Mouse (Mus musculus): ENCODE data around the gene Kif26a. TPM values are rescaled to one million over a fixed set of nuclear protein-coding genes. Genes with fewer than 3 reads are reported as not detected.

Gene Kif26a
- polyA plus RNA-seq (2012; rRNA removed) (0.26 TPM in 2 replicates), polyA plus RNA-seq (2014; fragmentation: Nextera tagmentation; extraction: Ambion mirVana) (0.03 and 0.08 TPM in 2 replicates)

DNA sequence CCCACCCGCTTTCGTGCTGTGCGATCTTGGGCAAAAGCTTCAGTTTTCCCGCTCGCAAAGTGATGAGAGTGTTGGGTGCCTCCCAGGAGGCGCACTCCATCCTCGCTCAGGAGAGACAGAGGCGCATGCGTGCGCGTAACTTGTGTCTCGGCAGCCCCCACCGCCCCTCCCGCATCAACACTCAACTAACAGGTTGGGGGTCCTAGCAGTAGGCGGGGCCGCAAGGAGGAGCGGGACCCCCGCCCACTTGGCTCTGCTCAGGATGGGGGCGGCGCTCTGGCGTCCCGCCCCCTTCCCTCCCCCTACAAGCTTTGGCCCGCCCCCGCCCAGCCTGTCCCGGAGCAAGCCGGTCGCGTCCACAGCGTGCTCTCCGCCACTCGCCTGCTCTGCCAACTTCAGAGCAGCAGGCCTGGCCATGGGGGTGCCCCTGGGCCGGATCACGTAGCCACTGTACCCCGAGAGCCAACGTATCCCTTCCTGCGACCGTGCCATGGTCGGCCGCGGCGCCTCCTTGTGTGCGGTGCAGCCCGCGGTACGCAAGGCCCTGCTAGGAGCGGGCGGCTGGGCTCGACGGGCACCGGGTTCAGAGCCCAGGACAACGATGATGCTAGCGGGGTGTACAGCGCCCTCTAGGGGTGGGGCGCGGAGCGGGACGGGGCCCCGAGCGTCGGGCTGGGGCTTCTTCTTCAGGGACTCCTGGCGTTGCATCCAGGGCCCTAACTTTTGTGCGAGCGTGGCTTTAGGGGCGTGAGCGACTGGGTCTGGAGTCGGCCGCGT, at the start of gene Kif26a:
Kif26a (plus strand) TSS at position 334 of the 777 bp plus-strand sequence.
- Histone ChIP-seq H3K27ac (no peak within 1 kb of the TSS), H3K4me3 (ENCODE audit: insufficient read depth in 1 of 2, low read depth in 2 of 2, low read length in 2 of 2) (peak within 1 kb of the TSS; percentile 12 to 37), H3K36me3 (replicated peaks; ENCODE audit: control insufficient read depth, insufficient read depth, low read depth) (no peaks in the 10 kb centered on the region), H3K27me3 (ENCODE audit: control insufficient read depth, insufficient read depth, low read length) (peaks cover 62% of the 10 kb centered on the region), H3K9me3 (ENCODE audit: control insufficient read depth, low read length) (no peaks in the 10 kb centered on the region), H3K4me2 (ENCODE audit: low read depth) (peak within 1 kb of the TSS; percentile 46), H3K9ac (replicated peaks) (no peak within 1 kb of the TSS), H3K4me1 (replicated peaks; ENCODE audit: control insufficient read depth in 2 of 2, insufficient read depth in 2 of 2, low read length in 1 of 2) (no peaks in the 10 kb centered on the region)
- under 1% methylated on average over 67 of the region's 68 CpGs for WGBS (ENCODE audit: insufficient replicate concordance)
- DNase-seq (ENCODE audit: low read depth in 3 of 3, low spot score in 3 of 3) (no peak), ATAC-seq (ENCODE audit: insufficient read depth) (peak; percentile 48; the same call in 1 of the 2 replicates)
- TF ChIP-seq EP300 (IDR thresholded peaks at IDR 0.05; ENCODE audit: low read depth) (no peak), CTCF (IDR thresholded peaks at IDR 0.05; ENCODE audit: low read depth) (peak; percentile 78)

DNA sequence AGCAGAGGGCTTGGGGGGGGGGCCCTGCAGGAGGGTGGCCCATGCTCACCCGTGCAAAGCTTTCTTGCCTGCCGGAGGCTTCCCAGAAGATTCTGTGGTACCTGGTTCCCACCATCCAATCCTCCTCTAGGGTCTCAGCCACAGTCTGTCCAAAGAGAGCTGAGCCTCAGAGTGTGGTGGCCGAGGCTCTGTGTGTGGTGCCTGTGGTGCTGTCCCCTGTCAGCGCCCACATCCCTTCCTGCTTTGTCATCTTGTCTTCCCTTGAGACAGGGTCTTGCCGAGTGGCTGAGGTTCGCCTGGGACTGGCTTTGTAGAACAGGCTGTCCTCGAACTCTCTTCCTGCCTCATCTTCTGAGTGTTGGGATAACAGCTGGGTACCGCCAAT, 49.3 kb upstream of the Kif26a start:
- Histone ChIP-seq H3K9ac (replicated peaks) (no peak overlapping the region), H3K9me3 (ENCODE audit: control insufficient read depth, low read length) (no peaks in the 10 kb centered on the region), H3K4me3 (ENCODE audit: insufficient read depth in 1 of 2, low read depth in 2 of 2, low read length in 2 of 2) (no peak overlapping the region), H3K27me3 (ENCODE audit: control insufficient read depth, insufficient read depth, low read length) (no peaks in the 10 kb centered on the region), H3K4me1 (replicated peaks; ENCODE audit: control insufficient read depth in 2 of 2, insufficient read depth in 2 of 2, low read length in 1 of 2) (no peaks in the 10 kb centered on the region), H3K4me2 (ENCODE audit: low read depth) (no peak overlapping the region), H3K36me3 (replicated peaks; ENCODE audit: control insufficient read depth, insufficient read depth, low read depth) (no peaks in the 10 kb centered on the region), H3K27ac (no peak overlapping the region)
- WGBS (ENCODE audit: insufficient replicate concordance): 49% methylated on average over 8 of the region's 8 CpGs
- DNase-seq (ENCODE audit: low read depth in 3 of 3, low spot score in 3 of 3) (no peak), ATAC-seq (ENCODE audit: insufficient read depth) (no peak)
- TF ChIP-seq EP300 (IDR thresholded peaks at IDR 0.05; ENCODE audit: low read depth): no peak
- no peak for TF ChIP-seq CTCF (IDR thresholded peaks at IDR 0.05; ENCODE audit: low read depth)

DNA sequence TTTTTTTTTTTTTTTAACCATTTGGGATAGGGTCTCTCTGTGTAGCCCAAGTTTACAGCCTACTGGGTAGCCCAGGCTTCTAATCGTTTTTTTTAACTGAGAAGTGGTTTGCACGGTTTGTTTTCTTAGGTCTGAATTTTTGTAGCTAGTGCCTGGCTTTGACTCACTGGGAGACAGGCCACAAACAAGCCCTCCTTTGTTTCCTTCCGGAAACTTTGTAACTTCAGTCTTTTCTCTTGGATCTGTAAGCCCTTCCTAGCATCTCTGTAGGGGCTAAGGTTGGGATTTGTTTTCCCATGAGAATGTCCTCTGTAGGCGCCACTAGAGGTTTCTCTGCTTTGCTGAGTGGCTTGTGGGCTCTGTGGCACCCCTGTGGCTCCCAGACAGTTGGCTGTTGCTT, 45.9 kb upstream of the Kif26a start:
- Histone ChIP-seq H3K9ac (replicated peaks) (no peak overlapping the region), H3K4me1 (replicated peaks; ENCODE audit: control insufficient read depth in 2 of 2, insufficient read depth in 2 of 2, low read length in 1 of 2) (peaks cover 0 to 3% of the 10 kb centered on the region in 2 experiments; a peak in 2 of 4 replicates), H3K27me3 (ENCODE audit: control insufficient read depth, insufficient read depth, low read length) (no peaks in the 10 kb centered on the region), H3K36me3 (replicated peaks; ENCODE audit: control insufficient read depth, insufficient read depth, low read depth) (no peaks in the 10 kb centered on the region), H3K4me3 (ENCODE audit: insufficient read depth in 1 of 2, low read depth in 2 of 2, low read length in 2 of 2) (no peak overlapping the region), H3K27ac (no peak overlapping the region), H3K9me3 (ENCODE audit: control insufficient read depth, low read length) (no peaks in the 10 kb centered on the region), H3K4me2 (ENCODE audit: low read depth) (no peak overlapping the region)
- DNase-seq (ENCODE audit: low read depth in 3 of 3, low spot score in 3 of 3): no peak
- WGBS (ENCODE audit: insufficient replicate concordance): 44% methylated on average over 4 of the region's 4 CpGs
- no peak for TF ChIP-seq CTCF (IDR thresholded peaks at IDR 0.05; ENCODE audit: low read depth)
- no peak for TF ChIP-seq EP300 (IDR thresholded peaks at IDR 0.05; ENCODE audit: low read depth)
- no peak for ATAC-seq (ENCODE audit: insufficient read depth)

DNA sequence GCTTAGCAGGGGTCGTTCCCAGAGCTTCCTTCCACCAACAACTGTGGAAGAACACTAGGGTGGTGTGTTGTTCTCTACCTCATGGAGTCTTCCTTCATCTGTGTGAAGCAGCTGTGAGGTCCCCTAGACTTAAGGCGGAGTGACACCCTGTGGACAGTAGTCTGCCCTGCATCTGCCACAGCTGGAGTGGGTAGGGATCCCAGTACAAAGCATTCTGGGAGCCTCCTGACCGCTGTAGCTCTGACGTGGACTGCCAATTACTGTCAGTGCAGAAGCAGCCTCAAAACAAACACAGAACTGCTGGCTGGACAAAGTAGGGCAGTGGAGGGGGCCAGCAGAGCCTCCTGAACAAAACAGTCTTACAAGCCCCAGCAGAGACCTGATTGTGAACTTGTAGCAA, 45.0 kb upstream of the Kif26a start:
- DNase-seq (ENCODE audit: low read depth in 3 of 3, low spot score in 3 of 3) (no peak), ATAC-seq (ENCODE audit: insufficient read depth) (no peak)
- no peaks in the 10 kb centered on the region for H3K36me3 ChIP-seq (replicated peaks; ENCODE audit: control insufficient read depth, insufficient read depth, low read depth)
- TF ChIP-seq CTCF (IDR thresholded peaks at IDR 0.05; ENCODE audit: low read depth) (peak; percentile 30), EP300 (IDR thresholded peaks at IDR 0.05; ENCODE audit: low read depth) (no peak)
- H3K9me3 ChIP-seq (ENCODE audit: control insufficient read depth, low read length): no peaks in the 10 kb centered on the region
- H3K4me3 ChIP-seq (ENCODE audit: insufficient read depth in 1 of 2, low read depth in 2 of 2, low read length in 2 of 2): no peak overlapping the region
- H3K27ac ChIP-seq: no peak overlapping the region
- no peak overlapping the region for H3K9ac ChIP-seq (replicated peaks)
- H3K27me3 ChIP-seq (ENCODE audit: control insufficient read depth, insufficient read depth, low read length): no peaks in the 10 kb centered on the region
- WGBS (ENCODE audit: insufficient replicate concordance): 33% methylated on average over 4 of the region's 4 CpGs
- H3K4me1 ChIP-seq (replicated peaks; ENCODE audit: control insufficient read depth in 2 of 2, insufficient read depth in 2 of 2, low read length in 1 of 2): peaks cover 0 to 3% of the 10 kb centered on the region in 2 experiments; a peak in 2 of 4 replicates
- H3K4me2 ChIP-seq (ENCODE audit: low read depth): no peak overlapping the region

DNA sequence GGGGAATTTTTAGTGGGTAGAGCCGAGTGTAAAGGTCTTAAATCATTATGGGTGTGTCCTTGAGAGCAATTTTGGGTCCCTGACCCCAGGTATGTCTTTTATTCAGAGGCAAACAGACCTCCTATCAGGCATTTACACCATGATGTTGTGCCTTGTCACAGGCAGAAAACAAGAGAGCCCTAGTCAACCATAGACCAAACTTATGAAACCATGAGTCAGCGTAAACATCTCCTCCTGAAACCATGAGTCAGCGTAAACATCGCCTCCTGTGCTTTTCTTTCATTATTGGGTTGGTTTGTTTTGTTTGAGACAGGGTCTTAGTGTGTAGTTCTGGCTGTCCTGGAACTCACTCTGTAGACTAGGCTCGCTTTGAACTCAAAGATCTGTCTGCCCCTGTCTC, 42.8 kb upstream of the Kif26a start:
- Histone ChIP-seq H3K27ac (no peak overlapping the region), H3K4me1 (replicated peaks; ENCODE audit: control insufficient read depth in 2 of 2, insufficient read depth in 2 of 2, low read length in 1 of 2) (peaks cover 0 to 3% of the 10 kb centered on the region in 2 experiments; a peak in 2 of 4 replicates), H3K9me3 (ENCODE audit: control insufficient read depth, low read length) (no peaks in the 10 kb centered on the region), H3K27me3 (ENCODE audit: control insufficient read depth, insufficient read depth, low read length) (no peaks in the 10 kb centered on the region), H3K4me3 (ENCODE audit: insufficient read depth in 1 of 2, low read depth in 2 of 2, low read length in 2 of 2) (no peak overlapping the region), H3K4me2 (ENCODE audit: low read depth) (no peak overlapping the region), H3K9ac (replicated peaks) (no peak overlapping the region), H3K36me3 (replicated peaks; ENCODE audit: control insufficient read depth, insufficient read depth, low read depth) (no peaks in the 10 kb centered on the region)
- DNase-seq (ENCODE audit: low read depth in 3 of 3, low spot score in 3 of 3) (peak in 1 of 3 experiments; percentile 14), ATAC-seq (ENCODE audit: insufficient read depth) (peak; percentile 37; the same call in 1 of the 2 replicates)
- no peak for TF ChIP-seq EP300 (IDR thresholded peaks at IDR 0.05; ENCODE audit: low read depth)
- no peak for TF ChIP-seq CTCF (IDR thresholded peaks at IDR 0.05; ENCODE audit: low read depth)
- WGBS (ENCODE audit: insufficient replicate concordance): 68% methylated on average over 5 of the region's 5 CpGs

All from liver, embryonic 14.5 days (tissue).